Mouse (Mus musculus): ENCODE data around the gene Cdk14. TPM values are rescaled to one million over a fixed set of nuclear protein-coding genes. Genes with fewer than 3 reads are reported as not detected.
"Not testable (repeated sequence)": the region's sequence is repeated elsewhere in the genome, so short reads cannot be mapped to it uniquely, and the experiment has no call there.

Cdk14 gene
- polyA plus RNA-seq, 1 experiment: 11.2 TPM

DNA sequence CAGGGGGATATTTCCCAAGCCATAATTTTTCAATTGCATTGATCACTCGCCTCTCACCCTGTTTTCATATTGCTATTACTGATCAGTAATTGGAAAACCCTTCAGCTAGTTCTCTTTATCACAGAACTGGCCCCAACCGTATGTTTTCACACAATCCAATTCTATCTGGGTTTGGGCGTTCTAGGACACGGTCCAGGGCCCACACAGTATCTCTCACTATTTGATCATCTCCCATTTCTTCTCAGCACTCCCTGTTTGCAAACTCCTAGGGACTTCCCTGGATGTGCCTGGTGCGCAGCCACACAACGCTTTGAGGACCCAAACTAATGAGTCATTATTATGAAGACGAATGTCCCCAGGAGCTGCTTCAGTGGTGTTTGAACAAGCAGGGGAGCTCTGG, 502.4 kb downstream of the Cdk14 start:
- no peaks in the 10 kb centered on the region for H3K79me2 ChIP-seq (ENCODE audit: control insufficient read depth, insufficient read depth)
- no peak overlapping the region for H3K4me3 ChIP-seq
- H3K27me3 ChIP-seq (ENCODE audit: control insufficient read depth, insufficient read depth, insufficient read length): no peaks in the 10 kb centered on the region
- no peak overlapping the region for H3K4me2 ChIP-seq (ENCODE audit: low read depth)
- H3K36me3 ChIP-seq (ENCODE audit: control insufficient read depth, insufficient read depth): peaks cover 4% of the 10 kb centered on the region
- no peak for TF ChIP-seq MAX (IDR thresholded peaks at IDR 0.05; ENCODE audit: low read depth)
- TF ChIP-seq USF1 (IDR thresholded peaks at IDR 0.05; ENCODE audit: low read depth): no peak
- no peak for TF ChIP-seq SRF (IDR thresholded peaks at IDR 0.05; ENCODE audit: control insufficient read depth, insufficient read length, low read depth)
- no peak for TF ChIP-seq POLR2AphosphoS2 (IDR thresholded peaks at IDR 0.05; ENCODE audit: insufficient read length, low read depth)
- no peak for TF ChIP-seq E2F4 (IDR thresholded peaks at IDR 0.05; ENCODE audit: insufficient read depth)
- TF ChIP-seq MYOG (IDR thresholded peaks at IDR 0.05; ENCODE audit: control insufficient read depth in 1 of 3, insufficient read depth in 1 of 3, insufficient read length in 2 of 3, low read depth in 2 of 3): no peak
- TF ChIP-seq TCF3 (IDR thresholded peaks at IDR 0.05; ENCODE audit: insufficient read length, low read depth): no peak
- TF ChIP-seq MYOD1 (IDR thresholded peaks at IDR 0.05; ENCODE audit: control insufficient read depth in 1 of 3, insufficient read length in 2 of 3, low read depth in 2 of 3): no peak
- no peak for TF ChIP-seq TCF12 (IDR thresholded peaks at IDR 0.05; ENCODE audit: insufficient read depth, poor library complexity, severe bottlenecking)
- no peak for TF ChIP-seq REST (IDR thresholded peaks at IDR 0.05; ENCODE audit: insufficient read depth, insufficient read length)
- no peak for TF ChIP-seq CEBPB (IDR thresholded peaks at IDR 0.05; ENCODE audit: insufficient read depth, poor library complexity, severe bottlenecking)
- TF ChIP-seq POLR2A (IDR thresholded peaks at IDR 0.05; ENCODE audit: insufficient read length, low read depth): no peak
- no peak overlapping the region for H3ac ChIP-seq (ENCODE audit: control insufficient read depth, insufficient read length)

DNA sequence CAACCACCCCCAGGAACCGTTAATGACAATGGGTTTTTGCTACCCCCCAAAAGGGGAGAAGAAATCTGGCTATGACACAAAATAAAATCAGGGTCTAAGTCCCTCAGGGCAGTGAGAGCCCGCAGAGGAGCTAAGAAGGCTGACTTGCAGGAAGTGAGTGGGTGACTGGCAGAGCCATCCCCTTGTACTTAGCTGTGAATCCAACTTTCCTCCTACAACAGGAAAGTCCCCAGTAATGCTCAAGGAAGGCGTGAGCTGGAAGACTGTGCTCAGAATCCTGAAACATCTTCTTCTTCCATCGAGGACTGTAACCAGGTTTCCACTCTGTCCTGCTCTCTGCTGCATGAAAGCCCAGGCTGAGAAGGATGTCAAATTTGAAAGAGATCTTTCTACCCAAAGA, 502.8 kb downstream of the Cdk14 start:
- Histone ChIP-seq H3K4me3 (no peak overlapping the region), H3K4me2 (ENCODE audit: low read depth) (no peak overlapping the region), H3K79me2 (ENCODE audit: control insufficient read depth, insufficient read depth) (no peaks in the 10 kb centered on the region), H3K36me3 (ENCODE audit: control insufficient read depth, insufficient read depth) (peaks cover 4% of the 10 kb centered on the region), H3K27me3 (ENCODE audit: control insufficient read depth, insufficient read depth, insufficient read length) (no peaks in the 10 kb centered on the region), H3ac (ENCODE audit: control insufficient read depth, insufficient read length) (no peak overlapping the region)
- TF ChIP-seq MAX (IDR thresholded peaks at IDR 0.05; ENCODE audit: low read depth) (no peak), MYOD1 (IDR thresholded peaks at IDR 0.05; ENCODE audit: control insufficient read depth in 1 of 3, insufficient read length in 2 of 3, low read depth in 2 of 3) (no peak), TCF3 (IDR thresholded peaks at IDR 0.05; ENCODE audit: insufficient read length, low read depth) (no peak), MYOG (IDR thresholded peaks at IDR 0.05; ENCODE audit: control insufficient read depth in 1 of 3, insufficient read depth in 1 of 3, insufficient read length in 2 of 3, low read depth in 2 of 3) (no peak), TCF12 (IDR thresholded peaks at IDR 0.05; ENCODE audit: insufficient read depth, poor library complexity, severe bottlenecking) (no peak), CEBPB (IDR thresholded peaks at IDR 0.05; ENCODE audit: insufficient read depth, poor library complexity, severe bottlenecking) (no peak), POLR2A (IDR thresholded peaks at IDR 0.05; ENCODE audit: insufficient read length, low read depth) (no peak), SRF (IDR thresholded peaks at IDR 0.05; ENCODE audit: control insufficient read depth, insufficient read length, low read depth) (no peak), POLR2AphosphoS2 (IDR thresholded peaks at IDR 0.05; ENCODE audit: insufficient read length, low read depth) (no peak), REST (IDR thresholded peaks at IDR 0.05; ENCODE audit: insufficient read depth, insufficient read length) (no peak), USF1 (IDR thresholded peaks at IDR 0.05; ENCODE audit: low read depth) (no peak), E2F4 (IDR thresholded peaks at IDR 0.05; ENCODE audit: insufficient read depth) (no peak)

DNA sequence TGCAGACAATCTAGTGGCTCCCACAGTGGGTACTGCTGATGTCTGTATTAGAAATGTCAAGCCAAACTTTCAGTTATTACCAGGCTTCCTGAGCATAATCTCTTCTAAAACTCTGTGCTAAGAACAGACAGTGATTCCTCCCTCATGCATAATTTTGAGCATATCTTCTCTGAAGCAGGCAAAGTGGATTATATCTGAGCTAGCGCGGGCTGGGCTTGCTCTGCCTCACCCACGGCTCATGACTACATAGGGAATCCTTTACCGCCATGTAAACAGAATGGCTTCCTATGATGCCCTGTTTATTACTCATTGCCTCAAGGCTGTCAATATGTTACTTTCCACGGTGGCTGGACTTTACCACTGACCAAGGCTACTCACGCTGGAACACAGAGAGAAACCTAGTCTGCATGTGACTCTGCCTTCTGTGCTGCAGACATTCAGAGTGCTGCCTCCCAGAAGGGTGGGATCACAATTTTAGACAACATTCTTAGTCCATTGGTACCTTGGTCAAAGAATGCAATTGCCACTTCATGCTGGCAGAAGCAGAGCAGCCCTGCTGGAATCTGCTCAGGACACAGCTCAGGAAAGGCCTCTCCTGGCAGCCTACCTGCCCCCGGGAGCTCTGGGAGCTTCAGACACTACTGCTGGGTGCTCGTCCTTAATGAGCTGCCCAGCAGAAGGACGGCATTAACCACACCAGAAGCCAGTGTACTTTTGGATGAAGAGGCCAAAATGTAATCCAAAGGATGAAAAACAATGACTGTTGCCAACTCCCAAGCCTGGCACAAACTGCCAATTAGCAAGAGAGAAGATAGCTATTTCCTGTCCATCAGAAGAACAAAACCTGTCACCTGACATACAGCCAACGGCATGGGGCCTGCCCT, 503.5 kb downstream of the Cdk14 start:
- H3K36me3 ChIP-seq (ENCODE audit: control insufficient read depth, insufficient read depth): peaks cover 4% of the 10 kb centered on the region
- H3K4me2 ChIP-seq (ENCODE audit: low read depth): no peak overlapping the region
- H3K27me3 ChIP-seq (ENCODE audit: control insufficient read depth, insufficient read depth, insufficient read length): no peaks in the 10 kb centered on the region
- no peak overlapping the region for H3K4me3 ChIP-seq
- TF ChIP-seq E2F4 (IDR thresholded peaks at IDR 0.05; ENCODE audit: insufficient read depth) (no peak), TCF12 (IDR thresholded peaks at IDR 0.05; ENCODE audit: insufficient read depth, poor library complexity, severe bottlenecking) (no peak)
- H3K79me2 ChIP-seq (ENCODE audit: control insufficient read depth, insufficient read depth): no peaks in the 10 kb centered on the region
- H3ac ChIP-seq (ENCODE audit: control insufficient read depth, insufficient read length): no peak overlapping the region

DNA sequence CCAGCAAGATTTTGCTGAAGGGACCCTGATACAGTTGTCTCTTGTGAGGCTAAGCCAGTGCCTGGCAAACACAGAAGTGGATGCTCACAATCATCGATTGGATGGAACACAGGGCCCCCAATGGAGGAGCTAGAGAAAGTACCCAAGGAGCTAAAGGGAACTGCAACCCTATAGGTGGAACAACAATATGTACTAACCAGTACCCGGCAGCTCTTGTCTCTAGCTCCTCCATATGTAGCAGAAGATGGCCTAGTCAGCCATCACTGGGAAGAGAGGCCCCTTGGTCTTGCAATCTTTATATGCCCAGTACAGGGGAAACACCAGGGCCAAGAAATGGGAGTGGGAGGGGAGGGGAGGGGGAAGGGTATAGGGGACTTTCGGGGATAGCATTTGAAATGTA, 515.2 kb downstream of the Cdk14 start:
- not testable (repeated sequence) for H3ac ChIP-seq (ENCODE audit: control insufficient read depth, insufficient read length); H3K4me2 ChIP-seq (ENCODE audit: low read depth)

DNA sequence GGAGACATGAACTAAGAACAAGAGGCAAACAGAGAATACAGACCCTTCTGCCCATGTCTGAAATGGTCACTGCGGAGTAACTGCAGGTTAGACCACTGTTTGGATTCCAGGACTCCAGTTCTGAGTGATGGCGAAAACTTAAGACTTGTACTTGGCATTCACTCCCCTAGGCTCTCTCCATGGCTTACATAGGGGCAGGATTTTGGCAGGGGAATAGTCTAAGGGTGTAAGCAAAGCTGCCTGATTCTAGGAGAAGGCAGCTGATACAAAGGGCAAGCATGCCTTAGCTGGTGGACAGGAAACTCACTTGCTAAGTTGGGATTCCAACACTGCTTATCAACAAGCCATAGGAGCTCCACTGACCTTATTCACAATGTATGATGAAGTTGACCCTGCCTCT, 521.9 kb downstream of the Cdk14 start:
- Histone ChIP-seq H3K79me2 (ENCODE audit: control insufficient read depth, insufficient read depth) (no peaks in the 10 kb centered on the region), H3K36me3 (ENCODE audit: control insufficient read depth, insufficient read depth) (no peaks in the 10 kb centered on the region), H3K4me3 (no peak overlapping the region), H3K27me3 (ENCODE audit: control insufficient read depth, insufficient read depth, insufficient read length) (no peaks in the 10 kb centered on the region), H3K4me2 (ENCODE audit: low read depth) (no peak overlapping the region), H3ac (ENCODE audit: control insufficient read depth, insufficient read length) (no peak overlapping the region)
- no peak for TF ChIP-seq SRF (IDR thresholded peaks at IDR 0.05; ENCODE audit: control insufficient read depth, insufficient read length, low read depth)
- no peak for TF ChIP-seq CEBPB (IDR thresholded peaks at IDR 0.05; ENCODE audit: insufficient read depth, poor library complexity, severe bottlenecking)
- TF ChIP-seq POLR2A (IDR thresholded peaks at IDR 0.05; ENCODE audit: insufficient read length, low read depth): no peak
- TF ChIP-seq MAX (IDR thresholded peaks at IDR 0.05; ENCODE audit: low read depth): no peak
- TF ChIP-seq TCF3 (IDR thresholded peaks at IDR 0.05; ENCODE audit: insufficient read length, low read depth): no peak
- no peak for TF ChIP-seq MYOD1 (IDR thresholded peaks at IDR 0.05; ENCODE audit: control insufficient read depth in 1 of 3, insufficient read length in 2 of 3, low read depth in 2 of 3)
- TF ChIP-seq MYOG (IDR thresholded peaks at IDR 0.05; ENCODE audit: control insufficient read depth in 1 of 3, insufficient read depth in 1 of 3, insufficient read length in 2 of 3, low read depth in 2 of 3): no peak
- no peak for TF ChIP-seq REST (IDR thresholded peaks at IDR 0.05; ENCODE audit: insufficient read depth, insufficient read length)
- TF ChIP-seq E2F4 (IDR thresholded peaks at IDR 0.05; ENCODE audit: insufficient read depth): no peak
- no peak for TF ChIP-seq USF1 (IDR thresholded peaks at IDR 0.05; ENCODE audit: low read depth)
- no peak for TF ChIP-seq TCF12 (IDR thresholded peaks at IDR 0.05; ENCODE audit: insufficient read depth, poor library complexity, severe bottlenecking)
- no peak for TF ChIP-seq POLR2AphosphoS2 (IDR thresholded peaks at IDR 0.05; ENCODE audit: insufficient read length, low read depth)

More for the DNA sequence above, 515.2 kb downstream of the Cdk14 start:
- not testable (repeated sequence) for H3K36me3 ChIP-seq (ENCODE audit: control insufficient read depth, insufficient read depth); H3K4me3 ChIP-seq; H3K79me2 ChIP-seq (ENCODE audit: control insufficient read depth, insufficient read depth); H3K27me3 ChIP-seq (ENCODE audit: control insufficient read depth, insufficient read depth, insufficient read length)
